Mouse (Mus musculus) forebrain, embryonic 13.5 days (tissue): ENCODE measurements around the gene Slc24a3. TPM values are rescaled to one million over a fixed set of nuclear protein-coding genes. Genes with fewer than 3 reads are reported as not detected.

ENCODE experiments used
- ATAC-seq: fragments of 200-750 bp; cut with Nextera tagmentation; 2 replicates; pipeline ENCODE4 v1.8.0; 2017
- H3K27ac ChIP-seq: fragments of 300-500 bp; sonication (generic); 2 replicates; pipeline ENCODE4 v1.5.1; 2015; ENCODE audit warnings: inconsistent platforms, mild to moderate bottlenecking, moderate library complexity
- H3K27me3 ChIP-seq: fragments of 300-500 bp; sonication (generic); 2 replicates; pipeline ENCODE4 v1.6.1; 2015; ENCODE audit warnings: mild to moderate bottlenecking, inconsistent platforms
- H3K36me3 ChIP-seq: fragments of 300-500 bp; sonication (generic); 2 replicates; pipeline ENCODE4 v1.6.1; 2015; ENCODE audit warnings: mild to moderate bottlenecking, inconsistent platforms; ENCODE audit not compliant: poor library complexity, severe bottlenecking
- H3K4me1 ChIP-seq: fragments of 300-500 bp; sonication (generic); 2 replicates; pipeline ENCODE4 v1.6.1; 2015; ENCODE audit warnings: inconsistent platforms
- H3K4me2 ChIP-seq: fragments of 300-500 bp; sonication (generic); 2 replicates; pipeline ENCODE4 v1.6.1; 2015; ENCODE audit warnings: inconsistent platforms, mild to moderate bottlenecking, moderate library complexity
- H3K4me3 ChIP-seq: fragments of 300-500 bp; sonication (generic); 2 replicates; pipeline ENCODE4 v1.5.1; 2015; ENCODE audit warnings: mild to moderate bottlenecking, inconsistent platforms
- H3K9ac ChIP-seq: fragments of 300-500 bp; sonication (generic); 2 replicates; pipeline ENCODE4 v1.6.1; 2015; ENCODE audit warnings: mild to moderate bottlenecking, inconsistent platforms
- H3K9me3 ChIP-seq: fragments of 300-500 bp; sonication (generic); replicated peaks from 2 replicates; pipeline ENCODE4 v1.6.1; 2016; ENCODE audit warnings: inconsistent platforms
- WGBS: fragments of 180-500 bp; shearing (Covaris S2); methylation state at CpG from one replicate; pipeline ENCODE4 v1.1.7; 2015; 5-methylcytosine and 5-hydroxymethylcytosine counted together
- polyA plus RNA-seq: library from polyadenylated mRNA; unstranded; fragments of >200 nt; fragmentation: Nextera tagmentation; extraction: Ambion mirVana; gene quantifications from 2 replicates; pipeline ENCODE4 v1.2.1, GENCODE M21; 2015

The Slc24a3 gene
- polyA plus RNA-seq, 1 experiment from 2014 or later = 1.5 TPM

- Histone ChIP-seq H3K9me3 (no peaks in the 10 kb centered on the region), H3K4me3 (no peak overlapping the region), H3K9ac (no peak overlapping the region), H3K27ac (no peak overlapping the region), H3K4me2 (no peak overlapping the region), H3K36me3 (no peaks in the 10 kb centered on the region), H3K27me3 (no peaks in the 10 kb centered on the region), H3K4me1 (no peaks in the 10 kb centered on the region)
- ATAC-seq = no peak
- WGBS = 87% methylated on average over 8 of the region's 8 CpGs
These were observed 424.3 kb downstream of the Slc24a3 start for GRCm38 (mm10) chr2:145591881-145592280.

GRCm38 (mm10) chr2:145593649-145594347 lies 426.2 kb downstream of the Slc24a3 start:
- ATAC-seq = no peak
- WGBS = 86% methylated on average over 3 of the region's 3 CpGs

DNA sequence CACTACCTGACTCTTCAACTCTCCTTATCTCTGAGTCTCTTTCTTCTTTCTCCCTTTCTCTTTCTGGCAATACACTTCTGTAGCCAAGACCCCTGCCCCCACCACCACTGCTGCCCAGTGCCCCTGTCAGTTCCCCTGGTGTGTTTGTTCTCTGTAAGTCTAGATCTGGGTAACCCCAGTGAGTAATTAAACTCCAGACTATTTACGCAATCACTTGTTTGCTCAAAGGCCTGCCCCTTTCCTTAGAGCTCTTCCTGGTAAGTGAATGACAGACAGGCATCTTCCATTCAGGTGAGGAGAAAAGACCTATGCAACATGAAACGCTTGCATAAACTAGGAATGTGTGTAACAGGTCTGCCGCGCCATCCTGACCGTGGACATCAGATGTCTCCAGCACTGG lies 430.3 kb downstream of the Slc24a3 start:
- Histone ChIP-seq H3K27ac (no peak overlapping the region), H3K4me2 (no peak overlapping the region), H3K9me3 (no peaks in the 10 kb centered on the region), H3K27me3 (no peaks in the 10 kb centered on the region), H3K4me3 (no peak overlapping the region), H3K36me3 (no peaks in the 10 kb centered on the region), H3K4me1 (no peaks in the 10 kb centered on the region), H3K9ac (no peak overlapping the region)
- no peak for ATAC-seq
- 88% methylated on average over 5 of the region's 5 CpGs for WGBS

More at GRCm38 (mm10) chr2:145593649-145594347, 426.2 kb downstream of the Slc24a3 start:
- Histone ChIP-seq H3K27ac (no peak overlapping the region), H3K4me2 (no peak overlapping the region), H3K9me3 (no peaks in the 10 kb centered on the region), H3K27me3 (no peaks in the 10 kb centered on the region), H3K4me3 (no peak overlapping the region), H3K4me1 (no peaks in the 10 kb centered on the region), H3K36me3 (no peaks in the 10 kb centered on the region), H3K9ac (no peak overlapping the region)

DNA sequence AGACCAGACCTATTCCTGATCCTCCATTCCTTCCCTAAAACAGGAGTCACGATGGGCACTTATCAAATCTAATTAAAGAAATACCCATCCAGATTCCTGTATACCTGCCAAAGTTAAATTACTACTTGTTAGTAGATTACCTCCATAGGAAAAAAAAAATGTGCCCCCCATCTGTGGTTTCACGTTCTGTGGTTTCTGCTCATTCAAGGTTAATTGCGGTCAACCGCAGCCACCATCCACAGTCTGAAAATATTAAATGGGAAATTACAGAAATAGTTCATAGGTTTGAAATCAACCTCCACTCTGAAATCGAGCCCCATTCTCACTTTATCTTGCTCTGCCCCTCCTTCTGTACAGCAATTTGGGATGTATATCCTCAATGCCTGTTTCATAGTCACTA lies 440.3 kb downstream of the Slc24a3 start:
- H3K9me3 ChIP-seq = no peaks in the 10 kb centered on the region
- WGBS = 89% methylated on average over 5 of the region's 5 CpGs

GRCm38 (mm10) chr2:145610796-145611705 lies 443.5 kb downstream of the Slc24a3 start:
- WGBS = 40% methylated on average over 15 of the region's 15 CpGs
- 0 out of 2 replicates have a peak, but pooled peaks have one; percentile 43 for ATAC-seq

More for the DNA sequence above, 440.3 kb downstream of the Slc24a3 start:
- no peak overlapping the region for H3K9ac ChIP-seq
- no peaks in the 10 kb centered on the region for H3K4me1 ChIP-seq
- ATAC-seq = no peak
- H3K27ac ChIP-seq = no peak overlapping the region
- H3K27me3 ChIP-seq = no peaks in the 10 kb centered on the region
- no peak overlapping the region for H3K4me2 ChIP-seq
- H3K4me3 ChIP-seq = no peak overlapping the region
- H3K36me3 ChIP-seq = no peaks in the 10 kb centered on the region

GRCm38 (mm10) chr2:145612937-145613336 lies 445.4 kb downstream of the Slc24a3 start:
- Histone ChIP-seq H3K4me3 (no peak overlapping the region), H3K9me3 (no peaks in the 10 kb centered on the region), H3K27ac (no peak overlapping the region), H3K36me3 (no peaks in the 10 kb centered on the region), H3K4me2 (no peak overlapping the region), H3K9ac (no peak overlapping the region), H3K27me3 (no peaks in the 10 kb centered on the region), H3K4me1 (no peaks in the 10 kb centered on the region)
- ATAC-seq = no peak
- 72% methylated on average over 8 of the region's 8 CpGs for WGBS

More at GRCm38 (mm10) chr2:145610796-145611705, 443.5 kb downstream of the Slc24a3 start:
- Histone ChIP-seq H3K9me3 (no peaks in the 10 kb centered on the region), H3K4me1 (no peaks in the 10 kb centered on the region), H3K36me3 (no peaks in the 10 kb centered on the region), H3K27ac (no peak overlapping the region), H3K4me2 (no peak overlapping the region), H3K27me3 (no peaks in the 10 kb centered on the region), H3K4me3 (no peak overlapping the region), H3K9ac (no peak overlapping the region)

DNA sequence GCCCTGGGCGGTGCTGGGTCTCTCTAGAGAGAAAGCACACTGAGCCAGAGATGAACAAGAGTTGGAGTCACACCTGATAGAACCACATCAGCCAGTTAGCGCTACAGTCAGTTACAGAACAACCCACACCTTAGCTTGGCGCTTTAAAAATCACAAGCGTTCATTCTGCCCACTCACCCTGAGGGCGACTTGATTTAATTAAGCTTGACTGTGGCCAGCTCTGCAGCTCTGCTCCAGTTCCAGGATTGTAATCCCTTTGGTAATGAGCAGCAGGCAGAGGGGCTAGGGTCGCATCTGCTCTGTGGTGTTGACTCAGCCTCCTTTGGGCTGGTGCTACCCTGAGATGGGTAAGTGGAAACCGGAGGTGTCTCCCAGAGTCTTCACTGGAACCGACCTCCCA lies 446.2 kb downstream of the Slc24a3 start:
- Histone ChIP-seq H3K4me1 (no peaks in the 10 kb centered on the region), H3K27me3 (no peaks in the 10 kb centered on the region), H3K9me3 (no peaks in the 10 kb centered on the region), H3K36me3 (no peaks in the 10 kb centered on the region), H3K27ac (no peak overlapping the region), H3K4me3 (no peak overlapping the region), H3K4me2 (no peak overlapping the region), H3K9ac (no peak overlapping the region)
- 77% methylated on average over 8 of the region's 8 CpGs for WGBS
- no peak for ATAC-seq

DNA sequence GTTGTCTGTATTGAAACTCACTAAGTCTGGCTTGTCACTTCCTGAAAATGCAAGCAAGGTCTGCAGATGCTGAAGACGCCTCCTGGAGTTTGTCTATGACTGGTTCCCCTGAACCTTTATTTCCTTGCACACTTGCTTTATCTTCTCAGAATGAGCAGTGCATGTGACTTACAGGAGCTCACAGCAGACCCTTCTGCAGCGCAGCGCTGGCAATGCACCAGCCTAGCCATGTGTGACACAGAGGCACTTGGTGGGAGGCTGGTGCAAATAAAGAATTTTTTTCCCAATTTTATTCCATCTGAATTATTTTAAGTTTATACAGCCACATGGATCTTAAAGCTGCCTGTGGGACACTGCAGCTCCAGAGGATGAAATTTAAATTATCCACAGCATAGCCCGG lies 452.1 kb downstream of the Slc24a3 start:
- no peak overlapping the region for H3K27ac ChIP-seq
- 84% methylated on average over 4 of the region's 4 CpGs for WGBS
- no peak overlapping the region for H3K9ac ChIP-seq
- no peaks in the 10 kb centered on the region for H3K4me1 ChIP-seq
- no peak overlapping the region for H3K4me3 ChIP-seq
- no peaks in the 10 kb centered on the region for H3K36me3 ChIP-seq
- no peaks in the 10 kb centered on the region for H3K9me3 ChIP-seq
- no peaks in the 10 kb centered on the region for H3K27me3 ChIP-seq
- ATAC-seq = no peak
- no peak overlapping the region for H3K4me2 ChIP-seq

GRCm38 (mm10) chr2:145620709-145621108 lies 453.2 kb downstream of the Slc24a3 start:
- Histone ChIP-seq H3K4me2 (no peak overlapping the region), H3K4me1 (no peaks in the 10 kb centered on the region), H3K27ac (no peak overlapping the region), H3K9ac (no peak overlapping the region), H3K27me3 (no peaks in the 10 kb centered on the region), H3K36me3 (no peaks in the 10 kb centered on the region), H3K9me3 (no peaks in the 10 kb centered on the region), H3K4me3 (no peak overlapping the region)
- ATAC-seq = no peak

GRCm38 (mm10) chr2:145621119-145621518 lies 453.6 kb downstream of the Slc24a3 start:
- Histone ChIP-seq H3K4me2 (no peak overlapping the region), H3K4me1 (no peaks in the 10 kb centered on the region), H3K9me3 (no peaks in the 10 kb centered on the region), H3K4me3 (no peak overlapping the region), H3K27me3 (no peaks in the 10 kb centered on the region), H3K27ac (no peak overlapping the region), H3K9ac (no peak overlapping the region), H3K36me3 (no peaks in the 10 kb centered on the region)
- WGBS = 43% methylated on average over 9 of the region's 9 CpGs
- ATAC-seq = no peak

GRCm38 (mm10) chr2:145631123-145631798 lies 463.7 kb downstream of the Slc24a3 start:
- Histone ChIP-seq H3K27me3 (no peaks in the 10 kb centered on the region), H3K4me1 (peaks cover 12% of the 10 kb centered on the region), H3K27ac (peak overlapping the region; percentile 52), H3K36me3 (no peaks in the 10 kb centered on the region), H3K4me2 (no peak overlapping the region), H3K9me3 (no peaks in the 10 kb centered on the region), H3K4me3 (no peak overlapping the region), H3K9ac (no peak overlapping the region)
- ATAC-seq = peak; percentile 41
- 54% methylated on average over 6 of the region's 6 CpGs for WGBS

- Histone ChIP-seq H3K36me3 (no peaks in the 10 kb centered on the region), H3K4me2 (no peak overlapping the region), H3K4me3 (no peak overlapping the region), H3K27me3 (no peaks in the 10 kb centered on the region), H3K9ac (no peak overlapping the region), H3K4me1 (peaks cover 12% of the 10 kb centered on the region), H3K27ac (peak overlapping the region; percentile 52), H3K9me3 (no peaks in the 10 kb centered on the region)
- peak; percentile 76; the same call in 1 of the 2 replicates for ATAC-seq
- 27% methylated on average over 4 of the region's 4 CpGs for WGBS
These were observed 464.2 kb downstream of the Slc24a3 start for GRCm38 (mm10) chr2:145631799-145632174.
